Mouse (Mus musculus): ENCODE results near the gene Acadm. TPM values are rescaled to one million over a fixed set of nuclear protein-coding genes. Genes with fewer than 3 reads are reported as not detected.

Acadm gene
- polyA plus RNA-seq, 1 experiment from 2014 or later, result 63.6 TPM

- DNase-seq (ENCODE audit: low spot score) (no peak), ATAC-seq (ENCODE audit: low FRiP score) (no peak)
- Histone ChIP-seq H3K9me3 (ENCODE audit: control insufficient read depth, low read length) (no peaks in the 10 kb centered on the region), H3K4me3 (ENCODE audit: low read depth, low read length) (peak overlapping the region; percentile 87), H3K4me1 (replicated peaks; ENCODE audit: control insufficient read depth, insufficient read depth, low read length) (peaks cover 9% of the 10 kb centered on the region; the same call in 1 of the 2 replicates), H3K9ac (ENCODE audit: low read depth, low read length) (peak overlapping the region; percentile 94), H3K27me3 (ENCODE audit: control insufficient read depth, insufficient read depth, low read length) (no peaks in the 10 kb centered on the region), H3K27ac (ENCODE audit: low read depth, low read length) (no peak overlapping the region), H3K4me2 (replicated peaks; ENCODE audit: low read depth, low read length) (peak overlapping the region; percentile 57), H3K36me3 (ENCODE audit: control insufficient read depth, insufficient read depth, low read length) (peaks cover 13% of the 10 kb centered on the region)
- 44% methylated on average over 8 of the region's 8 CpGs for WGBS
These were observed 33.1 kb downstream of the Acadm start for GRCm38 (mm10) chr3:153911197-153911881.

GRCm38 (mm10) chr3:153910489-153910888 is 33.9 kb downstream of the Acadm start:
- Histone ChIP-seq H3K4me3 (ENCODE audit: low read depth, low read length) (no peak overlapping the region), H3K27me3 (ENCODE audit: control insufficient read depth, insufficient read depth, low read length) (no peaks in the 10 kb centered on the region), H3K9me3 (ENCODE audit: control insufficient read depth, low read length) (no peaks in the 10 kb centered on the region), H3K27ac (ENCODE audit: low read depth, low read length) (no peak overlapping the region), H3K36me3 (ENCODE audit: control insufficient read depth, insufficient read depth, low read length) (peaks cover 17% of the 10 kb centered on the region), H3K4me2 (replicated peaks; ENCODE audit: low read depth, low read length) (no peak overlapping the region), H3K9ac (ENCODE audit: low read depth, low read length) (no peak overlapping the region), H3K4me1 (replicated peaks; ENCODE audit: control insufficient read depth, insufficient read depth, low read length) (peaks cover 9% of the 10 kb centered on the region; the same call in 1 of the 2 replicates)
- WGBS, result 84% methylated on average over 7 of the region's 7 CpGs
- DNase-seq (ENCODE audit: low spot score), result no peak
- no peak for ATAC-seq (ENCODE audit: low FRiP score)

- WGBS, result 83% methylated on average over 5 of the region's 5 CpGs
- H3K36me3 ChIP-seq (ENCODE audit: control insufficient read depth, insufficient read depth, low read length), result peaks cover 19% of the 10 kb centered on the region
These were observed 35.5 kb downstream of the Acadm start for GRCm38 (mm10) chr3:153908919-153909318.

GRCm38 (mm10) chr3:153906136-153906871 is 38.1 kb downstream of the Acadm start, which contains the start of gene Msh4:
TSS of gene Msh4 (minus strand) at chr3:153906138.
- peaks cover 7% of the 10 kb centered on the region; the same call in 1 of the 2 replicates for H3K4me1 ChIP-seq (replicated peaks; ENCODE audit: control insufficient read depth, insufficient read depth, low read length)
- H3K27ac ChIP-seq (ENCODE audit: low read depth, low read length), result no peak within 1 kb of the TSS
- peaks cover 19% of the 10 kb centered on the region for H3K36me3 ChIP-seq (ENCODE audit: control insufficient read depth, insufficient read depth, low read length)
- H3K9ac ChIP-seq (ENCODE audit: low read depth, low read length), result no peak within 1 kb of the TSS
- ATAC-seq (ENCODE audit: low FRiP score), result peak; percentile 25; the same call in 1 of the 2 replicates
- H3K4me2 ChIP-seq (replicated peaks; ENCODE audit: low read depth, low read length), result no peak within 1 kb of the TSS
- H3K4me3 ChIP-seq (ENCODE audit: low read depth, low read length), result no peak within 1 kb of the TSS
- H3K27me3 ChIP-seq (ENCODE audit: control insufficient read depth, insufficient read depth, low read length), result no peaks in the 10 kb centered on the region
- DNase-seq (ENCODE audit: low spot score), result no peak
- no peaks in the 10 kb centered on the region for H3K9me3 ChIP-seq (ENCODE audit: control insufficient read depth, low read length)
- WGBS, result 86% methylated on average over 9 of the region's 9 CpGs

More at GRCm38 (mm10) chr3:153908919-153909318, 35.5 kb downstream of the Acadm start:
- Histone ChIP-seq H3K27me3 (ENCODE audit: control insufficient read depth, insufficient read depth, low read length) (no peaks in the 10 kb centered on the region), H3K27ac (ENCODE audit: low read depth, low read length) (no peak overlapping the region), H3K9ac (ENCODE audit: low read depth, low read length) (no peak overlapping the region), H3K4me1 (replicated peaks; ENCODE audit: control insufficient read depth, insufficient read depth, low read length) (peaks cover 9% of the 10 kb centered on the region; the same call in 1 of the 2 replicates), H3K4me3 (ENCODE audit: low read depth, low read length) (no peak overlapping the region), H3K9me3 (ENCODE audit: control insufficient read depth, low read length) (no peaks in the 10 kb centered on the region), H3K4me2 (replicated peaks; ENCODE audit: low read depth, low read length) (no peak overlapping the region)
- no peak for DNase-seq (ENCODE audit: low spot score)
- ATAC-seq (ENCODE audit: low FRiP score), result no peak

- Histone ChIP-seq H3K9ac (ENCODE audit: low read depth, low read length) (no peak overlapping the region), H3K4me3 (ENCODE audit: low read depth, low read length) (no peak overlapping the region), H3K9me3 (ENCODE audit: control insufficient read depth, low read length) (no peaks in the 10 kb centered on the region), H3K4me1 (replicated peaks; ENCODE audit: control insufficient read depth, insufficient read depth, low read length) (peaks cover 2% of the 10 kb centered on the region; the same call in 1 of the 2 replicates), H3K36me3 (ENCODE audit: control insufficient read depth, insufficient read depth, low read length) (peaks cover 15% of the 10 kb centered on the region), H3K4me2 (replicated peaks; ENCODE audit: low read depth, low read length) (no peak overlapping the region), H3K27me3 (ENCODE audit: control insufficient read depth, insufficient read depth, low read length) (no peaks in the 10 kb centered on the region), H3K27ac (ENCODE audit: low read depth, low read length) (no peak overlapping the region)
- WGBS, result 90% methylated on average over 49 of the region's 49 CpGs
- no peak for DNase-seq (ENCODE audit: low spot score)
- ATAC-seq (ENCODE audit: low FRiP score), result peak; percentile 25; the same call in 1 of the 2 replicates
These were observed 38.9 kb downstream of the Acadm start for GRCm38 (mm10) chr3:153905251-153906135.

- Histone ChIP-seq H3K9me3 (ENCODE audit: control insufficient read depth, low read length) (no peaks in the 10 kb centered on the region), H3K4me2 (replicated peaks; ENCODE audit: low read depth, low read length) (no peak overlapping the region), H3K27me3 (ENCODE audit: control insufficient read depth, insufficient read depth, low read length) (no peaks in the 10 kb centered on the region), H3K36me3 (ENCODE audit: control insufficient read depth, insufficient read depth, low read length) (peaks cover 8% of the 10 kb centered on the region), H3K9ac (ENCODE audit: low read depth, low read length) (no peak overlapping the region), H3K4me1 (replicated peaks; ENCODE audit: control insufficient read depth, insufficient read depth, low read length) (no peaks in the 10 kb centered on the region), H3K27ac (ENCODE audit: low read depth, low read length) (no peak overlapping the region), H3K4me3 (ENCODE audit: low read depth, low read length) (no peak overlapping the region)
- DNase-seq (ENCODE audit: low spot score) (peak; percentile 58), ATAC-seq (ENCODE audit: low FRiP score) (peak; percentile 56; the same call in 1 of the 2 replicates)
- WGBS, result 68% methylated on average over 6 of the region's 6 CpGs
These were observed 39.8 kb downstream of the Acadm start for GRCm38 (mm10) chr3:153904586-153904985.

- Histone ChIP-seq H3K27me3 (ENCODE audit: control insufficient read depth, insufficient read depth, low read length) (no peaks in the 10 kb centered on the region), H3K4me1 (replicated peaks; ENCODE audit: control insufficient read depth, insufficient read depth, low read length) (no peaks in the 10 kb centered on the region), H3K27ac (ENCODE audit: low read depth, low read length) (no peak overlapping the region), H3K9ac (ENCODE audit: low read depth, low read length) (no peak overlapping the region), H3K36me3 (ENCODE audit: control insufficient read depth, insufficient read depth, low read length) (peaks cover 5% of the 10 kb centered on the region), H3K4me2 (replicated peaks; ENCODE audit: low read depth, low read length) (no peak overlapping the region), H3K4me3 (ENCODE audit: low read depth, low read length) (no peak overlapping the region), H3K9me3 (ENCODE audit: control insufficient read depth, low read length) (no peaks in the 10 kb centered on the region)
- no peak for ATAC-seq (ENCODE audit: low FRiP score)
- 76% methylated on average over 3 of the region's 3 CpGs for WGBS
- no peak for DNase-seq (ENCODE audit: low spot score)
These were observed 41.8 kb downstream of the Acadm start for GRCm38 (mm10) chr3:153902595-153902994.

- DNase-seq (ENCODE audit: low spot score) (no peak), ATAC-seq (ENCODE audit: low FRiP score) (no peak)
- WGBS, result 87% methylated on average over 1 of the region's 1 CpGs
- peaks cover 5% of the 10 kb centered on the region for H3K36me3 ChIP-seq (ENCODE audit: control insufficient read depth, insufficient read depth, low read length)
- no peak overlapping the region for H3K27ac ChIP-seq (ENCODE audit: low read depth, low read length)
- H3K4me2 ChIP-seq (replicated peaks; ENCODE audit: low read depth, low read length), result no peak overlapping the region
- H3K9ac ChIP-seq (ENCODE audit: low read depth, low read length), result no peak overlapping the region
- no peaks in the 10 kb centered on the region for H3K27me3 ChIP-seq (ENCODE audit: control insufficient read depth, insufficient read depth, low read length)
- no peak overlapping the region for H3K4me3 ChIP-seq (ENCODE audit: low read depth, low read length)
- no peaks in the 10 kb centered on the region for H3K4me1 ChIP-seq (replicated peaks; ENCODE audit: control insufficient read depth, insufficient read depth, low read length)
- H3K9me3 ChIP-seq (ENCODE audit: control insufficient read depth, low read length), result no peaks in the 10 kb centered on the region
These were observed 42.5 kb downstream of the Acadm start for GRCm38 (mm10) chr3:153901904-153902303.
